Mouse (Mus musculus) heart, adult 8-10 months (tissue): ENCODE results near the gene Abat. TPM values are rescaled to one million over a fixed set of nuclear protein-coding genes. Genes with fewer than 3 reads are reported as not detected.

Experiments
- DNase-seq: peaks from one replicate; pipeline ENCODE4 v3.0.0; 2022; ENCODE audit warnings: low spot score
- total RNA-seq, 4 experiments: library from RNA; stranded (reverse); gene quantifications; 2 replicates each; pipeline ENCODE4 v1.2.4; 2022

Gene Abat
- total RNA-seq, 4 experiments from 2014 or later = 9.1 to 18.3 (median 14.6) TPM

DNA sequence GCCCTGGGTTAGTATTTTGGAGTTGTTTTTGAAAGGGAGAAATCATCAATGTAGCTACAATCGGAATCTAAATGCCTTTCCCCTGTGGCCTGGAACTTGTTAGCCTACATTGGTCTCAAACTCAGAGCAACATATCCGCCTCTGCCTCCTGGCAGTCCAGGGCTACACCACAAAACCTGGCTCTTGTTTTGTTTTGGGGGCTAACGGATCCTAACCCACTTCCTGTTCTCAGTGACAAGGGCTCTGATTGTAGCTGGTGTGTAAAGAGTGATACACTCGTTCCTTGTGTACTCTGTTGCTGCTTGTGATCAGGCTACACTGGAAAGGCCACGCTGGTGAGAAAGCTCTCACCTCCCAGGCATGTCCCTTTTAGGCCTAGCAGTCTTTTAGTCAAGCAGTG, 118.2 kb downstream of the Abat start:
- no peak for DNase-seq

DNA sequence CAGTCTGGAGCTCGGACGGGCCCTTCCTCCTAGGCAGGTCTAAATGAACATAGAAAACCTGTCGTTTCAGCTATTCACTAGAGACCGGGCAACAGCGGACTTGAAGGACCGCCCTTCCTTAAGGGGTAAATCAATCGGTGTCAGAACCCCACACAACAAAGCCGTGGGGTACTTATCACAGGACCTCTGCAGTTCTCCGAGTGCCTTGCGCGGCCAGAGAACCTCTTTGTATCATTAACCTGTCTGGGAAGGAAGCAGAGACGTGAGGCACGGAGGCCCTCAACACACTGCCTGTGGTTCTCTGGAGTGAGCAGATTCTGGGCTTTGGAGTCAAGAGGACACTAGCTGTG, 123.6 kb downstream of the Abat start:
- no peak for DNase-seq

DNA sequence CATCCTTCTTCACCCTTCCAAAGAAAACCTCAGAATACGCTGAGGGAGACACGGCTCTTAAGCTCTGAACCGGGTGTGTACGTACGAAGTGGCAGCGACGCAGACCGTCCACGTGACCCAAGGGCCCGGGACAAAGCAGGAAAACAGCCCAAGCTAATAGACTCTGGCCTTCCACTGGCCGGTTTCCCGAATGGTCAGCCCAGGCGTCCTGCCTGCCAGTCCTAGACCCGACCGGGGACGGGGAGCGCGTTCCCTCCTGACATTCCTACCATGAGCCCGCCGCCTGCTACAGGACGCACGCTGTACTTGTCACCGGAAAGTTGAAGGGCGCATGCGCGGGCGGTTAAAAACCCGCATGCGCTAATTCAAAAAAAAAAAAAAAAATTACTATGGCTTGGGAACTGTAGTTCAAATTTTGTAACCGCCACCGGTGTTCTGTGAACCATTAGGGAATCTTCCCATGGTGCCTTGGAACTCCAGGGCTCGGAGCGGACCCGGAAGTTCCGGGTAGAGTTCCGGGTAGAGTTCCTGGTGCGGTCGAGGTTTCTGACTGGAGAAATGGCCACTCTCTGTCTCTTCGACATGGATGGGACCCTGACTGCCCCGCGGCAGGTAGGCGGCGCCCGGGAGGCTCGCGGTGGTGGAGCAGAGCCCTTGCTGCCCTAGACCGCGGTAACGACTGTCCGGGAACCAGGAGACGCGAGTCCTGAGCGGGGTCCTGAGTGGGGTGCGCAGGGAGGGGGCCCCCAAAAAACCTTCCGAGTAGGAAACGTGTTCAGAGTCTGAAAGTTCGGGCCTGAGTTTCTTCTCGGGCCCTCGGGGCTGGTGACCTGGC, 124.2 kb downstream of the Abat start, which contains the start of the genes Pmm2 and Tmem186:
TSS of gene Pmm2 (plus strand) at position 458 of the 835 bp plus-strand sequence.
TSS of gene Tmem186 (minus strand) at position 496 of the 835 bp plus-strand sequence.
- peak; percentile 91 for DNase-seq

DNA sequence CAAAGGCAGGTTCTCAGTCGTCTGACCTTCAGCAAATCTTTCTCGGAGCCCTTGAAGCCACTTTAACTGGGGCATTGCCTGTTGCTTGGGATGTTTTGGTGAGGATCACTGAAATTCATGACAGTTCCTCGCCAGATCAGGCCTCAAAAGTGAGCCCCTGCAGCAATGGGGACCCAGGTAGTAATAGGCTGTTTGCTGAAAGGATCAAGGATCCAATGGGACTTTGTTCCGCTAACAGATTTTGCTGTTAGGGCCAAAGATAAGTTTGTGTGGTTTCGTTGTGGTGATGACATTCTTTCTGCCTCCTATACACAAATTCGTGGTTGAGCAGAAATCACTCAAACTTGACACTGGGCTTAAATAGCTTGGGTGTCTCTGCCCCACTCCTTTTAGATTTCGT, 124.9 kb downstream of the Abat start:
- DNase-seq = no peak

DNA sequence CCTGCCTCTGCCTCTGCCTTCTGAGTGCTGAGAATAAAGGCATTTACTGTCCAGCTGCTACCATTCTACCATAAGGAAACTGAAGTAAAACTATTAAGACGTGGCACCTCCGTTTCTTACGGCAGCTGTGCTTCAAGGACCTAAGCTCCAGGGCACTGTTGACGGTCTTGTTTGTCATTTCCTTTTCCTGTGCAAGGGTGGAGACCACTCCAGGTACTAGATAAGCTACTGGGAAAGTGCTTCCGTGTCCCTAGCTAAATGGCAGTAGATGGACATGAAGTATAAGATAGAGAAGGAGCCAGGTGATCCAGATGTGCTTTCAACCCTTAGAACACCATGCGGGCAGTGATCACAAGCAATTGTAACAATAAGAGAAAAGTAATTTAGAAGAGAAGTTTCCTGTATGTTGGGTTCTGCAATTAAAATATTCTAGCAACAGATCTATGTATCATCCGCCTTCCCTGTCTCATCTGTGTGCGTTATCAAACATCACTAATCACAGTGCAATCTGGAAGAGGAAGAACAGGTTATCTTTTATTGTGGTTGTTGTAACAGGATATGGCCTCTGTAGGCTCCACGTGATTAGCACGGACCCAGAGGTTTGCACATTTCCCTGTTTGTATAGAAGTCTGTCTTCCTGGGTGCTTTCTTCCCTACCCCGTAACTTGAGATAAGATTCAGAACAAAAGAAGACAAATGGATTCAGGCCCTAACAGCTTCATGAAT, 126.4 kb downstream of the Abat start:
- no peak for DNase-seq

DNA sequence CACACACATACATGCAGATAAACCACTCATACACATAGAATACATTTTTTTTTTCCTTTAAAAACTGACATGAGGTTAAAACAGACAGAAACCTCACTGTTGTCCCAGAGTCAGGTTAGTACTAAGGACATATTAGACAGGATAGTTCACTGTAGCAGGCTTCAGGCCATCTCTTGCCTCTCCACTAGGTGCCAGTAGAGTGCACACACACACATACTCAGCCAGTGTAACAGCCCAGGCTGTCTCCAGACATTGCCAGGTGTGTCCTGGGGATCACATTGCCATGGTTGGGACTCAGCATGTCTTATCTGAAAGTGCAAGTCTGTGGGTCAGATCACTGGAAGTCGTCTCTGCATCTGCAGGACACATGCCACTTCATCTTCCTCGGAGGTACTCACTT, 130.6 kb downstream of the Abat start:
- no peak for DNase-seq

DNA sequence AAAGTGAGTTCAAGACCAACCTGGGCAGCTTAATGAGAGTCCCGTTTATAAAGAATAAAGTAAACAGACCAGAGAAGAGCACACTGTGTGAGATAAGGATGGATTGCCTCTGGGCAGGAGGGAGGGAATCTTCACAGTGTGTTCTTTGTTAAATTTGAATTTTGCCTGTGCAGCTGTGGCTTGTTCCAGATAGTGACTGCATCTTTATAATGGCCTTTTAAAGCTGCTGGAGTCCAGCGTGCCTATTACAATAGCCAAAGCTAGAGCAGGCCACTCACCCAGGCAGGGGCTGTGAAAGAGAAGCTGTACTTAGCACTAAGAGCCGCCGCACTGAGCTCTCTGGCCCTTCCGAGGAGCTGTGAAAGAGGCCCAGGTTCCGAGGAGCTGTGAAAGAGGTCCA, 132.3 kb downstream of the Abat start:
- no peak for DNase-seq

DNA sequence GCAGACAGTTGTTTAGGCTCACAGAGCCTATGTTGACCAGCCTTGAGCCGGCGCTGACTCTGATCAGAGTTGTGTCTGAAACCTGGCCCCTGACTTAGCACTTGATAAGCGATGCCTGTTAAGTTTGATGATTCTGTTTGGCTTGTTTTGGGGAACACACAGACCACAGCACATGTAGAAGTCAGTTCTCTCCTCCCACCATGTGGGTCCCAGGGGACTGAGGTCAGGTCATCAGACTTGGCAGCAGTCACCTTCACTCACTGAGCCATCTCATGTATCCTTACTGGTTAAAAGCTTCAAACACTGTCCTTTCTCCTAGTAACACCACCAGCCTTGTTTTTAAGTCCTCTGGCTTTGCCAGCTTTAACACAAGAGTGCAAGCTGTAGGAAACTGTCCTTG, 136.8 kb downstream of the Abat start:
- DNase-seq = no peak

DNA sequence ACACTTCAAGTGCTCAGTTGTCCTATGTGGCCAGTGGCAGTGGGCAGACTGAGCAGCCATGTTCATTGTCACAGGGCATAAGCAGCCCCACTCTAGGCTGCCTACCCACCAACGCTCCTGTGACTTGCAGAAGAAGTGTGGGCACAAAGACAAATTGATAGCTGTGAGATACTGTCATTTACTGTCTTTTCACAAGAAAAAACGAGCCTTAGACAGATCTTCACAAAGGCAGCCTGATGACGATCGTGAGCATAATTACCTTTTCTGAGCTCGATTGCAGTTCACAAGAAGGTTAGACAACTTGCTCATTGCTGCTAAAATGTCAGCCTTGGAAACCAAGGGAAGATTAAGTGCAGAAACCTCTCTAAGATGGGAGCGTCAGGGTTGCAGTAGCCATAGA, 141.9 kb downstream of the Abat start:
- DNase-seq = no peak

DNA sequence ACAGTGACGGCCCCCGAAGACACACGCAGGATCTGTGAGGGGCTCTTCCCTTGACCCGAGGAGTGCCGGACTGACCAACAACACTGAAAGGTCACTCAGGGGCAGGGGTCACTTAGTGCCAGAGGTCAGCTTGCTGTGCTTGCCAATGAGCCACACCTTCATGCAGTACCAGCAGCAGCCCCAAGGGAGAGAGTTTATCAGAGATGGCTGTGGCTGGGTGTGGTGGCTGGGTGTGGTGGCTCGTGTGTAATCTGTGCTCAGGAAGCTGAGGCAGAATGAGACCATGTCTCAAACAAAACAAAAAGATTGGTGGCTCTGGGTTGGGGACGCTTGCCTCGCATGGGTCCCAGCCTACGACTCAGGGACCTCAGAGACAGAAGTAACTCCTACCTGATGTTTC, 142.4 kb downstream of the Abat start:
- no peak for DNase-seq

DNA sequence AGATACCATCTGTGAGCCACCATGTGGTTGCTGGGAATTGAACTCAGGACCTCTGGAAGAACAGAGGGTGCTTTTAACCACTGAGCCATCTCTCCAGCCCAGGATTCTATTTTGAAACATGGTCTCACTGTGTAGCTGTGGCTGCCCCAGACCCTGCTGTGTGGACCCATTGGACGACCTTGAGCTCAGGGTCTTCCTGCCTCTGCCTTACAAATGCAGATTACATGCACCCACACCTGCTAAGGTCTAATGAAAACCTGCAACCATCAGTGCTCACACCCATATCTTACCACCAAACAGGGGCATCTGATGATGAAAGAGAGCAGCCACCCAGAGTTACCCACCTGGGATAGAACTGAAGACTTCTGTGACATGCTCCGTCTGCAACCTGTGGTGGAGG, 143.0 kb downstream of the Abat start:
- no peak for DNase-seq

DNA sequence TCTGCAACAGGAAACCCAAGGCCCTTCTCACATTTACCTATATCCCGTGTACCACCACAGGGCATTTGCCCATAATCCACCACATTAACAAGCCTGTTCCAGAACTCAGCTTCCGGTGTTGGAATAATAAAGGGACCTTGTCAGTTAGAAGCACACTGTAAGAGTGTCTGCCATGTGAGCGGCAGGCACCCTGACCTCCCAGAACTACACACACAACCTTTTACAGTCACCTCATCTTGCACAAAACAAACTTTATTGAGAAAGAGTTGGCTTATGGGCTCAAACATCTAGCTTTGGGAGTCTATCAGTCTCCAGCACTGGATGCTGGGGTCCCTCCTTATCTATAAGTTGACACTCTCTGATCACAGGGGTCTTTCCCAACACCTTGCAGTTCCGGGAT, 145.1 kb downstream of the Abat start:
- no peak for DNase-seq

DNA sequence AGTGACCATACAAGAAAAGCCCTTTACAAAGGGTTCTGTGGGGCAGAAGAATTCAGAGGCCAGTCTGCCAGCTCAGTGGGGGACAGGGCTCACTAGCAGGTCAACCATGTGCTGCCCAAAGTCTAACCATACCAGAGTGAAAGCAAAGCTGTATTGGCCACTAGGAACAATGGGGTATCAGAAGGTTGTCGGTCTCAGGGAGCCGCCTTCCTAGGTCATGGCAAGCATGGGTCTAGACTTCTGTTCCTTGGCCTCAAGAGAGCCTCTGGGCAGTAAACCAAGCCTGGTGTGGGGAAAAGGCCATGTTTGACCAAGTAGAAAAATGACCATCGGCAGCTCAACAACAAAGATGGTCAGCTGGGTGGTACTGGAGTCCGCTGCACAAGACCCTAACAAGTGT, 145.5 kb downstream of the Abat start:
- DNase-seq = no peak

DNA sequence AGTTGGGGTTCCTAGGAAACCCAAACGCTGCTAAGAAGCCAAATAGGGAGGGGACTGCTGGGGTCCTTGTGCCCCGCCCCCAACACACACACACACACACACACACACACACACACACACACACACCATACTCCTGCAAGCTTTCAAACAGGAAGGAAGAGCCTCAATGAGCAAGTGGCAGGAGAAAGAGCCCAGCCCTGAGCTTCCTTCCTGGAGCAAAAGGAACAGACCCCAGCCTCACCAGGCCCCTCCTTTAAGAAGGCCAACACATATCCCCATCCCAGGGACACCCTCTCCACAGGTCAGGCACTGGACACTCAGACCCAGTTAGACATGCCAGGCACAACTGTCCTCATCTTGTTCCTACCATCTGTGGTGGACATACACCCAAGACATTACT, 149.8 kb downstream of the Abat start:
- DNase-seq = no peak

DNA sequence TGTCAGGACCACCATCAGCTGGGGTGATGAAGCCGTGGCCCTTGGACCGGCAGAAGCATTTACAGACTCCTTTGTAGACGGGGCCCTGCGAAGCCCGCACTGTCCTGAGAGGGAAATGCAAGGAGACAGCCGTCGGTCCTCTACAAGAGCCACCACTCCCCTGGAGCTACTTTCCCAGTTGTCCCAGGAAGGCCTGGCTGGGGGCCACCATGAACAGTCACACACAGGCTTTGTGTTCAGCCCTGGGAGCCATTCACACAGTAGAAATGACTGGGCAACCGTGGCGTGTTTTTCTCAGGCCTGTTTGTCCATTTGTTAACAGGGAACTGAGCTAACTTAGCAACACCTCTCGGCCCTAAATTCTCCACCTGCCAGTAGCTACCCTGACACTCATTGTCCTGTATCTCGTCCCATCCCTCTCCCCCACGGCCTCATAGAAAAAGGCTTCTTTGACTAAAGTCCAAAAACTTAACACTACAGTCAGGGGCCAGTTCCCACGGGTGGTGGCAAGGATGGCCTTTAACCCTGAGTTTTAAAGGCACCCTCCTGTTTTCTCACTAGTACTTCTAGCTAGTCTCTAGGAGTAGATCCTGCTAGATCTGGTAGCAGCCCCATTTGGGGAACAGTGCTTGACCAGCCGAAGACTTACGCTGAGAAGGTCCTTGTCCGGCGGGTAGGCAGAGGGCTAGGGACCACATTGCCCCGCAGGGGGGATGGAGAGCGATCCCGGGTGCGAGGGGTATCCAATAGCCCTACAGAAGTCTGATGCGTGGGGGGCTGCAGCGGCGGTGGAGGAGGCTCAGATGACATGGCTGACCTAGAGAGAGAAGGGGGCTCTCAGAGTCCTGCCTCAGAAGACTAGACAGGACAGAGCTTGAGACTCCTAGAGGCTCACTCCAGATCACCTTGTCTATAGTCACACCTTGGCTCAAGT, 150.6 kb downstream of the Abat start:
- no peak for DNase-seq

DNA sequence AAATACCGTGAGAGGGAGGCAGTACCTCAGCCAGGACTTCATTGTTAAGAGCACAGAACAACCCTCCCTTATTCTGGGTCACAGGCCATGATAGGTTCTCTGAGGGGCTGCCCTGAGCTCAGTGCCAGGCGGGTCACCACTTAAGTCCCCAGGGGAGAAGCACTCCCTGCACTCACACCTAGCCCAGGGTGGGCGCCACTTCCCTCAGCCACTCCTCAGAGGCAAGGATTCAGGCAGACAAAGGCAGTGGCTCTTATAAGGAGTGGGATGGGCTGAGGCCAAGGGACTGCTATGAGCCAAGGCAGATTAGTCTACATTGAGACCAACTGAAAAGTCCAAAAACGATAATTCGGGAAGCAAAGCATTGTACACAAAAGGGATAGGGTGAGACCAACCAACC, 152.1 kb downstream of the Abat start:
- no peak for DNase-seq

DNA sequence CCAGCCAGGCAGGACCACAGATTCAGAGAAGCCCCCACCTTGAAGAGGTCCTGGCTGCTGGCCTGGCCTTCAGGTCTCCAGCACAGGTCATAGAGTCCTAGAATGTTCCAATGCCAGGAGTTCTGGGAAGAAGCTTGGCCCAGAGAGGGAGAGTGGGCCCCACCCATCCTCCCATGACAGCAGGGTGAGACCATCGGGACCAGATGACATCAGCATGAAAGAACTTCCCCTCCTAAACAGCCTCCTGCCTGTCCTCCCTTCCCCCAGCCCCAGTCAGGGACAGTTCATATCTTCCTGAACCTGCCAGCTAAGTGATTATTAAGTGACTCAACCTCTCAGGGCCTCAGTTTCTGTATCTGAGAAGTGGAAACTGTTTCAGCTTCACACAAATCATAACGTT, 153.2 kb downstream of the Abat start:
- DNase-seq = peak; percentile 80

DNA sequence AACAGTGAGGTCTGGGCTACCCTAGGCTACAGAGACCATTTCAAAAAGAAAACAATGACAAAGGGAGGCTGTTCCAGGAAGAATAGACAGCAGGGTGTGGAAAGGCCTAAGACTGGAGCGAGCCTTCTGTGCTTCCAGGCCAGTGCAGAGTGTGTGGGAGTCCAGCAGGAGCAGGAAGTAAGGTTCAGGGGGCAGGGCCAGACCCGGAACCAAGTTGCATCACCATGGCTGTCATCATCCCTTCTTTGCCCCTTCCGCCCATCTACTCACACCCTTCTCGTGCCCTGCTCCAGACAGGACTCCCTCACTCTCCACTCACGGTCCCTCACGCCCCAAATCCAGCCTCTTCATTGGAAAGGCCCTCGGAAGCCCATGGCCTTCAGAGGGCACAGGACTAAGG, 154.0 kb downstream of the Abat start:
- DNase-seq = no peak

DNA sequence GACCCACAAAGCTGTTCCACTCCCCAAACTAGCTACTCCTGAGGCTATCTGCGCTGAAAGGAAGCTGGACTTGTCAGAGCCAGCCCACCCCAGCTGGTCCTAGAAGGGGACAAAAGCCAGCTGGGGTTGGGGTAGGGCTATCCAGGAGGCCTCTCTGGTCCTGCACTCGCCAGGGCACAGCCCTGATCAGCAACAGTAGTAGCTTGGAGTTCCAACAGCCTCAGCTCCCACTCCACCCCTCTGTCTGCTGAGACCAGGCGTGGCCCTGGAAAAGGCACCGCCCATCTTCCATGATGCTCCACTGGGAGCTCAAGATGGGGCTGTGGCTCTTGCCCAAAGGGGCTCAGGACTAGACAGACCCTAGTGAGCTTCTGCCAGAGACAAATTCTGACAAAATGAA, 154.6 kb downstream of the Abat start:
- no peak for DNase-seq

DNA sequence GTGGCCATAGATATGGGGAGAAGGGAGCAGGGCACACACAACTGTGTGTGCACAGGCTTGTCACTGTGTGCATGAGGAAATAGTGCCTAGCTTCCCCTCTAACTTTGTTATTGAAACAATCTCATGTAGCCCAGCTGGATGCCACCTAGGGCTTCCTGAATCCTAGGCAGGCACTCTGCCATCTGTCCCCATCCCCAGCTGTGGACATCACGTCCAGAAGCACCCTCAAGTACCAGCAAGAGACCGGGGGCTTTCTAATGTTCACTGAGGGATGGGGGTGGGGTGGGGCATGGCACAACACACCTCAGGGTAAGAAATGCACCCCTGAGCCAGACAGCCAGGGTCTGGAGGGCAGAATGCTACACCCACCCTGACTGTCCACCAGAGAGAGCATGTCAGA, 155.2 kb downstream of the Abat start:
- no peak for DNase-seq

DNA sequence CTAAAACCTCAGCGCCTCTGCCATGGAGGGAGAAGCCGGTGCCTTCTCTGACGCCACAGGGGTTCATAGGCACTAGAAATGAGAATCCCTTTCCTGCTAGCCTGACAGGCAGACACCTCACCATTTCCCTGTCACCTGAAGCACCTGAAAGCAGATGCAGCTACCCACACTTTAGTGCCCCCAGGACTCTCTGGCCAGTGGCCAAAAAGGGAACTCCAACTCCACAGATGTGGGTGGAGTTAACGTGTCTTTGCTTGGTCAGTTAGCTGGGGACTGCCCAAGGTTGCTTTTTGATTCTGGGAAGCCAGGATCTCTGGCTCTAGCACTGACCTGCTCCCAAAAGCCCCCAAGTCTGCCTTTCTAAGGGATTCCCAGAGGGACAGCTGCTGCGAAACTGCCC, 156.2 kb downstream of the Abat start:
- DNase-seq = no peak
